Mouse (Mus musculus) regulatory T cell (primary cell): ENCODE measurements around the gene Pafah2.

Experiments
- in situ Hi-C: fragments of 300-600 bp; cut with MboI, MseI; formaldehyde crosslinking; loops from one replicate; pipeline ENCODE4 v1.15.1; 2025; ENCODE audit warnings: high pct_unique_total_duplicates

Pafah2 gene

GRCm38 (mm10) chr4:134372294-134372747 lies 23.8 kb upstream of the Pafah2 start:
- in situ Hi-C loops = loop anchor here (5.0 kb wide), 1 partner anchor 70 kb away; no protein-coding TSS in a partner anchor

- in situ Hi-C loops = loop anchor here (5.0 kb wide), 1 partner anchor 71 kb away; no protein-coding TSS in a partner anchor
Observed at GRCm38 (mm10) chr4:134373295-134373694, 22.8 kb upstream of the Pafah2 start.

DNA sequence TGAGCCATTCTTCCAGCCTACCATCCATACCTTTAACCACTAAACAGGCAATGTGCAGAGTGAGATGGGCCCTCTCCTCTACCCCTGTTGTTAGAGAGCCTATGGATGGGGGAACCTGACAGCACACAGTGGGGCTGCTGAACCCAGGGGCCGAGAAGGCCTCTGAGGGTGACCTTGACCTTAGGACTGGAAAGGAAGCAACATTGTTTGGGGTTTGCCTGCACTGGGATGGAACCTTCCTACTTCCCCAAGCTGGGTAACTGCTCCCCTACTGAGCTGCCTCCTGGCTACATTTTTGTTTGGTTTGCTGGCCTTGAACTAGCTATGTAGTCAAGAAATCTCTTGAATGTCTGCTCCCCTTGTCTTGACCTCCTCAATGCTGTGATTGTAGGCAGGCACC lies 21.8 kb upstream of the Pafah2 start:
- in situ Hi-C loops = loop anchor here (5.0 kb wide), 1 partner anchor 72 kb away; no protein-coding TSS in a partner anchor

DNA sequence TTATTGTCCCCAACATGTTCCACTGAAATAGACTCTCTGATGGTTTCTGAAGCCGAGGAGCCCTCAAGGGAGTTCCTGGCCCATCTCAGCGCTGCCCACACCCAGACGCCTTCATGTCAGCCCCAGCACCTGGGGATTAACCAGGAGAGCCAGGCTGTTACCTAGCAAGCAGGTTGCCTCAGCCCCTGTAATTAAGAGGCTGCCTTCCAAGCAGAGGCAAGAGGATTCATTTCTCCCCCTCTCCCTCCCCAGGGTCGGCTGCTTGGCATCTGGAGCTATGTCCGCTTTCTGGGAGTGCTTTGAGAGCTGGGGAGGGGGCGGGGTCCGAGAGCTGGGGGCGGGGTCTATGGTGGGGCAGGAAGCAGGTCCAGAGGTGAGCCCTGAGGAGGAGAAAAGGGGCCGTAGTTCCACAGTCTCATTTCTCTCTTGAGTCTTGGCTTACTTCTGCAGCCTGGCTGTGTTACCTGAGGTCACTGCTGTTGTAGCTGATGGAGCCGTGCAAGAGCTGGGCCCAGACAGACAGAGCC lies 18.0 kb upstream of the Pafah2 start:
- in situ Hi-C loops = no loop called here

DNA sequence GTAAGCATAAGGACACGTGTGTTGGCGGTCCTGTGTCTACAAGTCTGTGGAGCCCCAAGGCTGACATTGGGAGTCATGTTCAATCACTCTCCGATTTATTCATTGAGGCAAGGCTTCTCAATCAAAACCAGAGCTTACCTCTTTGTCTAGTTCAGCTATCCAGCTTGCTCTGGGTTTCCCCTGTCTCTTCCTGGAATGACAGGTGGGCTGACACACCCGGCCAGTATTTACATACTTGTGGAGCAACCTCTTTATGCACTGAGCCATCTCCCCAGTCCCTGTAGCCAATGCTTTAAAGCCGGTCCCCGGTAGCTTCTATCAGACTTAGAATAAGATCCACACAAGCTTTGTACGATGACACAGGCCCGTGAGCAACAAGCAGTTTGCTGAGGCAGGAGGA lies 16.6 kb upstream of the Pafah2 start:
- in situ Hi-C loops = no loop called here

DNA sequence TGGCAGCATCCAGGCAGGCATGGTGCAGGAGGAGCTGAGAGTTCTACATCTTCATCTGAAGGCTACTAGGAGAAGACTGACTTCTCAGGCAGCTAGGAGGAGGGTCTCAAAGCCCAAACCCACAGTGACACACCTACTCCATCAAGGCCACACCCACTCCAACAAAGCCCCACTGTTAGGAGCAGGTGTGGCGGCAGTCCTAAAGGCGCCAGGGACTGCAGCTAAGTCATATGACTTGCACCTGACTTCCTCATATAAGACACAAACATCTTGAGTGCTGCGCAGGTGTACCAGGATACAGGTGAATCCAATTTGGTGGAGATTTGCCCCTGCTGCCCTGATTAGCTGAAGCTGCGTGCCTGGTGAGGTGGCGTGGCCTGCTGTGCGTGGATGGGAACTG lies 12.4 kb upstream of the Pafah2 start, which contains the start of gene Extl1:
Gene Extl1, minus strand, starts transcription at position 101 of the 400 bp plus-strand sequence.
- in situ Hi-C loops = loop anchor here (5.0 kb wide), 1 partner anchor 61 kb away; no protein-coding TSS in a partner anchor

DNA sequence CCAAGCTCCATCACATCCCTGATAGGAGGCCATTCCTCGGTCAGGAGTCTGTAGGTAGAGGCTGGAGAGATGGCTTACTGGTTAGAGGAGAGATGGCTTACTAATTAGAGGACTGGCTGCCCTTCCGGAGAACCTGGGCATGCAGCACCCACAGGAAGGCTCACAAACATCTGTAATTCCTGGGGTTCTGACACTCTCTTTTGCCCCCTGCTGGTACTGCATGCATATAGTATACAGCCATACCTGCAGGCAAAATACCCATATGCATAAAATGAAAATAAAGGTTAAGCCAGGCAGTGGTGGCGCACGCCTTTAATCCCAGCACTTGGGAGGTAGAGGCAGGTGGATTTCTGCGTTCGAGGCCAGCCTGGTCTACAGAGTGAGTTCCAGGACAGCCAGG lies 8.9 kb upstream of the Pafah2 start:
- in situ Hi-C loops = no loop called here

DNA sequence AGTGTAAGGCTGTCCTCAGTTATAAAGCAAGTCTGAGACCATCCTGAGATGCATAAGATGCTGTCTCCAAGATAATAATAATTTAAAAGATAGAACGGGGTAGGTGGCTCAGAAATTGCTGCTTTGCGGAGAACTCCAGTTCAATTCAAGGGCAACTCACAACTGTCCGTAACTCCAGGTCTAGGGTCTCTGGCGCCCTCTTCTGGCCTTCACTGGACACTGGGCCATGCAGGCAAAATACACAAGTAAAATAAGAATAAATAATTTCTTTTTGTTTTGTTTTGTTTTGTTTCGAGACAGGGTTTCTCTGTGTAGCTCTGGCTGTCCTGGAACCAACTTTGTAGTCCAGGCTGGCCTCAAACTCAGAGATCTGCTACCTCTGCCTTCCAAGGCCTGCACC lies 7.7 kb upstream of the Pafah2 start:
- in situ Hi-C loops = no loop called here

DNA sequence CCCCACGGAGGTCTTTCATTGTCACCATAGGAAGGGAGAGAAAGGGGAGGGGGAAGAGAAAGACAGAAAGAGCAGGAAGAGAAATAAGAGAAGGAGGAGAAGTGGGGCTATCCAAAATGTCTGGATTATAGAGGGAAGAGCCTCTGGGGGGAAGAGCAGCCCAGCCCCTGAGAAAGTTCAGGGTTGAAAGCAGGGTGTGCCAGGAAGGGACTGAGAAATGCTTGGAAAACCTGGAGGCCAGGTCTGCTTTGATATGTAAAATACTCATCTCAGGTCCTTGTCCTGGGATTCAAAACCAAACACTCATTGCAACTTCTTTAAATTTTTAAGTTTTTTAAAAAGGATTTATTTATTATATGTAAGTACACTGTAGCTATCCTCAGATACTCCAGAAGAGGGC lies 4.5 kb upstream of the Pafah2 start:
- in situ Hi-C loops = no loop called here

- in situ Hi-C loops = no loop called here
Observed at GRCm38 (mm10) chr4:134392595-134392994, 3.5 kb upstream of the Pafah2 start.

DNA sequence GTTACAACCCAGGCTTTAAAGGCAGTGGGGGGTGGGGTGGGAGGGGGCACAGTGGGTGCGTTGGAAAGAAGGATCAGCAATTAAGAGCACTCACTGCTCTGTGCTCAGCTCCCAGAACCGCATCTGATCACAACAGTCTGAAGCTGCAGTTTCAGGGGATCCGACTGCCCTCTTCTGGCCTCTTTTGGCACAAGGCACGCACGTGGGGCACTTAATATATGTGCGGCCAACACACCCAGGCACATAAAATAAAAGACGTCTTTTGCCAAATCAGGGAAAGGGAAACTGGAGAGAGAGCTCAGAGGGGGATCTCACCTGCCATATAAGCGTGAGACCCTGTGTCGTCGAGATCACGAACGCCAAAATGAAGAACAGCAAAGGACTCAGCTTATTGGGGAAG lies 3.1 kb upstream of the Pafah2 start:
- in situ Hi-C loops = no loop called here

DNA sequence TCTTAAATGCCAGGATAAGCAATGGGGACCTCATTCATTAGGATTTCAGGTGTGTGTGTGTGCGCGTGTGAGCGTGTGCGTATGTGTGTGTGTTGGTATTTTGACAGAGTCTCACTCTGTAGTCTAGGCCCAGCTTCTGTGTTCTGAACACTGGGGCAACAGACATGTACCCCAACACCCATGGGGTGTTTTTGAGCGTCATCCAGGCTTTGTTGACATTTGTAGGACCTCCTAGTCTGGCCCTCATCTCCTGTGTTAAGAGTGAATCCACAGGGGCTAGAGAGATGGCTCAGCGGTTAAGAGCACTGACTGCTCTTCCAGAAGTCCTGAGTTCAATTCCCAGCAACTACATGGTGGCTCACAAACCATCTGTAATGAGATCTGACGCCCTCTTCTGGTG lies 978 bp upstream of the Pafah2 start:
- in situ Hi-C loops = no loop called here

DNA sequence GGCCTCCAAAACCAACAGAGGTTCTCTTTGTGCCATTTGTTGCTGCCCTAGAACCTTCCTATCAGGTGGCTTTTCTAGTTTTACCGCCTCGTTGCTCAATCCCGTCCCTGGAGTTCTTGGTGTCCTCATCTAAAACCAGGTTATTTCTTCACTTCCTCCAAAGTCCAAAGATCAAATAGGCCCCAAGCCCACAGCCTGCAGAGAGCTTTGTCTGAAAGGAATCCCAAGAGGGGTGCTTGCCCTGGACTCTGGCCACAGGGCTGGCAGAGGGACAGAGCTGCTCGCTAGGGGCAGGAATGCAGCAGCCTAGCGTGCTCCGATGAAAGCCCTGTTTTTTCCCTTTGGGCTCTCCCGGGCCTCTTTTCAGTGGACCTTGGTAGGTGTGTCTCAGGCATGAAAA lies 1.0 kb downstream of the Pafah2 start:
- in situ Hi-C loops = no loop called here

DNA sequence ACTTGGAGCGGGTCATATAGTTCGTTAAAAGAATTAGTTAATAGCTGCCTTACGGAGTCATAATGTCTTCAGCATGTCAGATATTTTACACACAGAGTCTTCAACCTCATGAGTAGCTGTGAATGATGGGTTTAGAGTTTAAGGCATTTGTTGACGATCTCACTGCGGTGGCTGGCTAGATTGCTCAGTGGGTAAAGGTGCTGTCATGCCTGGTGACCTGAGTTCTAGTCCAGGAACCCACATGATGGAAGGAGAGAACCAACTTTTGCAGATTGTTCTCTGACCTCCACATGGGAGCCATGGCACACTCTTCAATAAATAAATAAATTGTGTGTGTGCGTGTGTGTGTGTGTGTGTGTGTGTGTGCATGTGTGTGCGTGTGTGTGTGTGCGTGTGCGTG lies 1.6 kb downstream of the Pafah2 start:
- in situ Hi-C loops = no loop called here

DNA sequence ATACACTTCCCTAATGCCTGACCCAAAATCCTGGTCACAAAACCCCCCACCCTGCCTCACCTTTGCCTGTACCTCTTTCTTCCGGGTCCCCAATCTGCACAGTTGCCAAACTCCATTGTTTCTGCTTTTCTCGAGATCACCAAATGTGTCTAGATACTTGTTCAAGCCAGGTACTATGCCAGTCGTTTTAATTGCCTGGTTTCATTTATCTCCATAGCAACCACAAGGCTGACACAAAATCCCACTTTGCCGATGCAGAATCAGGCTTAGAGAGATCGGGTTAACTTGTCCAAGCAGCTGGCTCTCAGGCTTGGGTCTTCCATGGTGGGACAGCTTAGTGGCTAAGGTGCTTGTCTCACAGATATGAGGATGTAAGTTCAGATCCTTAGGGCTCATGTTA lies 4.1 kb downstream of the Pafah2 start:
- in situ Hi-C loops = no loop called here

DNA sequence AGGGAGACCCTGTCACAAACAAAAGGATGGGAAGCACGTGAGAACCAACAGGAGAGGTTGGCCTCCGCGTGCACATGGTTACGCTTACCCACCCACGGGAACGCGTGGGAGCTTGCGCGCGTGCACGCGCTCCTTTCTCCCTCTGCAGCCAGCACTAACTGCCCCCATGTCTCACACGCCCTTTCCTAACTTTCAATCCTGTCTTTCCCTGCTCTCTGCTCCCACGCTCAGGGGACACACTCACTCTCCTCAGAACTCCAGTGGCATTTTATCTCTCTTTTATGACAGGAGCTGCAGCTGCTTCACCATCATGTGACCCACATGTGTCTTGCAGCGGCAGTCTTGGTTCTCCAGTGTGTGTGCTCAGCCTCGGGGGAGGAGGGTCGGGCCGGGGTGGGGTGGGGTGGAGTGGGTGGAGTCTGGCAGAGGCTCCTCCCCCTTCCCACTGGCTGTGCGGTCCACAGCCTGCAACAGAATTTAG lies 5.1 kb downstream of the Pafah2 start:
- in situ Hi-C loops = no loop called here

DNA sequence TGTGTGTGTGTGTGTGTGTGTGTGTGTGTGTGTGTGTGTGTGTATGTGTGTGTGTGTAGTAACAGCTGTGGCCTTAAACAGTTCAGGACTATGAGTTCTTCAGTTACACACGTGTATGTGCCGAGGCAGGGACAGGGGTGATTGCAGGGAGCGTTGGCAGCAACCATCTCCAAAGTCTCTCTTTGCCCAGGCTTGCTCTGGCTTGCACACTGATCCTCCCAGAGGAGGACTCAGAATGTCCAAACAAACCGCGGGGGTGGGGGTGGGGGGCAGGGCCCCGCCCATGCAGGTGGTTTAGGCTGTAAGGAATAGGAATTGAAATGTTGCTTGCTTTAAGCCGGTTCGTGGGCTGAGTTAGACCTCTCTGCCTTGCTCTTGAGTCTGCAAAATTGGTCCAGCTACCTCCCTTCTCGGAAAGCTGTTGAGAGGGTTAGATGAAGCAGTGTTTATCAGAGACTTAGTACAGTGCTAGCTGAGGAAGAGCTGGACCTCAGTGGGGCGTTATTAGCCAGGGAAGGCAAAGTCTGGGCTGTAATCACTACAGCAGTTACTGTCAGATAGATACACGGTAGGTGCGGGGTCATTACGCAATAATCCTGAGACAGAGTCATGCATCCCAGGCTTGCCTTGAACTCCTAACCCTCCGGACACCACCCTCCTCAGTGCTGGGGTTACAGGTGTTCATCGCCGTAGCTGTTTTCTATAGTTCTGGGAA lies 5.9 kb downstream of the Pafah2 start:
- in situ Hi-C loops = no loop called here

DNA sequence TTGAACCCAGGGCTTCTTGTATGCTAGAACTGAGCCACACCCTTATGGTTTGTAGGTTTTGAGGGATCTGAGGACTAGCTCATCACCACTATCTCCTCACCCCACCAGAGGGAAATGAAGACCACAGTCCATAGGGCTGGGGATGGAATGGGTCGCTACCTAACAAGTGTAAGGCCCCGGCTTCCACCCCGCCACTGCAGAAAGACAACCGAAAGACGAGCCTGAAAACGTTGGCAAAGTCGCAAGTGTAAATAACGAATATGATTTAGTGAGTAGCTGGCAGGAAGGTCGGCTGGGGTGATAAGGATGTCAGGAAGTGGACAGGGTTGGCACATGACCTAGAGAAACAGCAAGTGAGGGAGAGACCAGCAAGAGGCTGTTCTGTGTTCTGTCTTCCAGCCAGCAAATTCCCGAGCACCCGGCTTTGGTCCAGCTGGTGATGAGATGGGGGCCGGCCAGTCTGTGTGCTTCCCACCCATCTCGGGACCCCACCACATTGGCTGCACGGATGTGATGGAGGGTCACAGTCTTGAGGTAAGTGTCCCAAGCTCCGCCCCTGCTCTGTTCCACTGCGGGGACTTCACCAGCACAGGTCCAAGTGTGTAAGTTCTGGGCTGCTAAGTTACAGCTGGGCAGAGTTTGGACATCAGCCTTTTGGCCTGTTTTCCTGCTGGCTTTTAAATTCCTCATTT lies 6.6 kb downstream of the Pafah2 start:
- in situ Hi-C loops = no loop called here

- in situ Hi-C loops = no loop called here
Observed at GRCm38 (mm10) chr4:134403721-134404120, 7.6 kb downstream of the Pafah2 start.

- in situ Hi-C loops = no loop called here
Observed at GRCm38 (mm10) chr4:134409286-134409685, 13.2 kb downstream of the Pafah2 start.

DNA sequence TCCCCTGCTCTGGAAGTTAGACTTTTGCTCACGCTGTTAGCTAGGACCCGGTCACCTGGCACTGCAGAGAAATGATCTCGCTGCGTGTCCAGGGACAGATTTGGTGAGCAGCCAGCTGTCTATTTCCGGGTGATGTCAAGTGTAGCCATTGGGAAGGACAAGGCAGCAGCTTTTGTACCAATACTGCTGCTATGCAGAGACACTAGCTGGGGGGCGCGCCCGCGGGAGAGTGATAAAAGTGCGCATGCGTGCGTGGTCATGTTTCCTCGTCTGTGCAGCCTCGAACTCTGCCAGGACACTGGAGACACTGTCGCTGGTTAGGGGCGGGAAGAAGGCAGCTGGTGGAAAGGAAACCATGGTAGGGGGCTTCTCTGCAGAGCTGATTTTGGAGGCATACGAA lies 20.1 kb downstream of the Pafah2 start:
- in situ Hi-C loops = no loop called here

DNA sequence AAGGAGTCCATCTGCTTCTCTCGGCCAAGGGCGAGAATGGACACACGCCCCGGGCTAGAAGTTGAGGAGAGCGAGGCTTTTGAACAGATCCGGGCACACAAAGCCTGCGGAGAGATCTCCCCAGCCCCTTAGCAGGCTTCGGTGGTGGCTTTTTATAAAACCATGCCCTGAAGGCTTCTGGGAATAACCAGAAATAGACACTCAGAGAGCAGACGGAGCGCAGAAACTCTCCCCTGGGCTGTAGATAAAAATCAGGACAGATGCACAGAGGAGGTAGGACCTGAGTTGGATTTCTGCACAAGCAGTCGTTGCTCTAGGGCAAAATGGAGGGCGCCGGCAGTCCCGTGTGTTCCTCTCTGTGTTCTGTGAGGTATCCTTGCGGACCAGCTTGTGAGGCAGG lies 20.5 kb downstream of the Pafah2 start:
- in situ Hi-C loops = no loop called here

DNA sequence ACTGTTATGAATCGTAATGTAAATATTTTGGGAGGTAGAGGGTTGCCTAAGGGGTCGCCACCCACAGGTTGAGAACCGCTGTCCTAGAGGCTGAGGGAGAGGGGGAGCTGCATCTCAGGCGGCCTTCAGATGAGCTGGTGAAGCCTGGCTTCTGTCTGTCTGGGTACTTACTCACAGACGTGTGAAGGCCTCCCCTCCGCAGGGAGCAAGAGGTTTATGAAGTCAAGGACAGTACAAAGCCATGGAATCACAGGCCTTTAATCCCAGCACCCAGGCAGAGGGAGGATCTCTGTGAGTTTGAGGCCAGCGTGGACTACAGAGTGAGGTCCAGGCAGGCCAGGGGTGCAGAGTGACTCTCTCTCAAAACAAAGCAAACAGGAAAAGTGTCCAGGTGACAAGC lies 21.0 kb downstream of the Pafah2 start:
- in situ Hi-C loops = no loop called here
